Mouse (Mus musculus): ENCODE measurements around the gene Men1.

- no peak for TF ChIP-seq CTCF (IDR thresholded peaks at IDR 0.05; ENCODE audit: borderline replicate concordance, insufficient read depth, low read depth, low read length)
- TF ChIP-seq POLR2A (IDR thresholded peaks at IDR 0.05; ENCODE audit: borderline replicate concordance, insufficient read depth, low read length): no peak
Measured at GRCm38 (mm10) chr19:6343066-6343925, 8.5 kb downstream of the Men1 start.

Data from cerebellum, adult 2 months (tissue).